20 mouse cellular contexts compared by ENCODE assay signal in the genomic region with DNA sequence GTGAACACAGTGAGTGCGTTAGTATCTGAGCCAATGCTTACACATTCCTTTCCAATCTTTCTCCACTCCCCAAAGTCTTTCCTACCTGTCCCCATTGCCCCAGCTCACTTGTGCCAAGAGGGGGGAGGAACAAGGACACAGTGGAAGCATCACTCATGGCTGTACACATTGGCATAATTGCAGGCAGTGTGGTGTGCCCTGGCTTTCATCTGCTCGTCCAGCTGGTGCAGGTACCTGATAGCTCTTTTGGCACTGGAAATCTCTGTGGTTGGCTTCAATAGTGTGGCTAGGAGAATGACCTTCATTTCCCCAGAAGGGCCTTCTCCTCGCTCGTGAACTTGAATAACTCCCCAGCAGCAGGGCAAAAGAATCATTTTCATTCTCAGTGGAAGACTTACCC.
DNase-seq lines count a peak whose midpoint lies in the region; ATAC-seq and TF ChIP-seq lines count a peak whose summit lies in the region.
"Had no signal": no experiment of that assay in that cellular context is flagged by ENCODE, and none has a peak within 500 bp of the region (broad histone marks: within the 10 kb centered on the region; RNA-seq: fewer than 3 reads in every experiment).

No protein-coding gene starts in this region.

- H3K27me3 ChIP-seq in cerebellum, adult 2 months (ENCODE audit: control insufficient read depth, insufficient read depth, low read length), result no peaks in the 10 kb centered on the region
- no peaks in the 10 kb centered on the region for H3K27me3 ChIP-seq in hindbrain, embryonic 16.5 days (replicated peaks; ENCODE audit: control insufficient read depth, insufficient read depth, low read length)
- H3K27me3 ChIP-seq in hindbrain, embryonic 13.5 days, result no peaks in the 10 kb centered on the region
- H3K27me3 ChIP-seq: forebrain, embryonic 13.5 days; kidney, embryonic 15.5 days; limb, embryonic 13.5 days; liver, embryonic 13.5 days; midbrain, embryonic 15.5 days; stomach, embryonic 15.5 days had no signal

- DNase-seq in cerebellum, adult 2 months, result peak; percentile 7 to 17
- DNase-seq in cerebellum, adult 11 months, result no peak
- DNase-seq in brain, adult 2 months (ENCODE audit: low read depth, low spot score), result peak; percentile 35
- DNase-seq in cerebellum, adult 9-10 months, result peak; percentile 9
- DNase-seq in urinary bladder, postnatal 36 days (ENCODE audit: low spot score in 2 of 2), result no peak
- DNase-seq: adrenal gland, postnatal 36 days; kidney, adult 11 months; kidney, postnatal 36 days; layer of hippocampus, postnatal 36 days; liver, embryonic 13.5 days; lung, embryonic 14.5 days; thymus, postnatal 25 days had no signal

- no peak overlapping the region for H3K27ac ChIP-seq in cerebellum, adult 2 months (ENCODE audit: insufficient read depth, low read length)
- H3K27ac ChIP-seq in hindbrain, embryonic 16.5 days (ENCODE audit: low read depth, low read length), result no peak overlapping the region
- H3K27ac ChIP-seq in hindbrain, embryonic 13.5 days, result no peak overlapping the region
- H3K27ac ChIP-seq: forebrain, embryonic 13.5 days; heart, adult 2 months; kidney, embryonic 15.5 days; limb, embryonic 13.5 days; liver, embryonic 13.5 days; midbrain, embryonic 15.5 days; stomach, embryonic 15.5 days had no signal

- TF ChIP-seq CTCF in cerebellum, adult 2 months (IDR thresholded peaks at IDR 0.05; ENCODE audit: borderline replicate concordance, insufficient read depth, low read depth, low read length), result no peak

- no peak overlapping the region for H3K9ac ChIP-seq in hindbrain, embryonic 16.5 days (ENCODE audit: low read depth, low read length)
- no peak overlapping the region for H3K9ac ChIP-seq in hindbrain, embryonic 13.5 days
- H3K9ac ChIP-seq: forebrain, embryonic 13.5 days; kidney, embryonic 15.5 days; limb, embryonic 13.5 days; liver, embryonic 13.5 days; lung, embryonic 14.5 days; midbrain, embryonic 15.5 days; stomach, embryonic 15.5 days had no signal

- H3K4me1 ChIP-seq in cerebellum, adult 2 months (ENCODE audit: control insufficient read depth, insufficient read depth, low read length), result no peaks in the 10 kb centered on the region
- H3K4me1 ChIP-seq in hindbrain, embryonic 16.5 days (ENCODE audit: control insufficient read depth, insufficient read depth, low read depth, low read length), result no peaks in the 10 kb centered on the region
- no peaks in the 10 kb centered on the region for H3K4me1 ChIP-seq in hindbrain, embryonic 13.5 days (replicated peaks)
- H3K4me1 ChIP-seq: forebrain, embryonic 13.5 days; kidney, embryonic 15.5 days; limb, embryonic 13.5 days; liver, embryonic 13.5 days; midbrain, embryonic 15.5 days; stomach, embryonic 15.5 days had no signal

- peak; percentile 63; the same call in 1 of the 2 replicates for ATAC-seq in hindbrain, embryonic 16.5 days
- no peak for ATAC-seq in hindbrain, embryonic 13.5 days (ENCODE audit: low FRiP score)
- ATAC-seq: forebrain, embryonic 13.5 days; midbrain, embryonic 15.5 days had no signal

- H3K9me3 ChIP-seq in hindbrain, embryonic 16.5 days (ENCODE audit: control insufficient read depth, low read length), result no peaks in the 10 kb centered on the region
- H3K9me3 ChIP-seq in hindbrain, embryonic 13.5 days, result no peaks in the 10 kb centered on the region
- H3K9me3 ChIP-seq: forebrain, embryonic 13.5 days; kidney, embryonic 15.5 days; limb, embryonic 13.5 days; liver, embryonic 13.5 days; midbrain, embryonic 15.5 days; stomach, embryonic 15.5 days had no signal

- no peak for TF ChIP-seq POLR2A in cerebellum, adult 2 months (IDR thresholded peaks at IDR 0.05; ENCODE audit: borderline replicate concordance, insufficient read depth, low read length)

- H3K36me3 ChIP-seq in hindbrain, embryonic 16.5 days (ENCODE audit: control insufficient read depth, insufficient read depth, low read length), result no peaks in the 10 kb centered on the region
- no peaks in the 10 kb centered on the region for H3K36me3 ChIP-seq in hindbrain, embryonic 13.5 days
- H3K36me3 ChIP-seq: kidney, embryonic 15.5 days; limb, embryonic 13.5 days; liver, embryonic 13.5 days; midbrain, embryonic 15.5 days; stomach, embryonic 15.5 days had no signal

- H3K4me3 ChIP-seq in cerebellum, adult 2 months (replicated peaks; ENCODE audit: insufficient read depth, low read depth, low read length), result no peak overlapping the region
- H3K4me3 ChIP-seq in hindbrain, embryonic 16.5 days (ENCODE audit: low read length), result no peak overlapping the region
- H3K4me3 ChIP-seq in hindbrain, embryonic 13.5 days, result no peak overlapping the region
- H3K4me3 ChIP-seq: forebrain, embryonic 13.5 days; heart, adult 2 months; kidney, embryonic 15.5 days; limb, embryonic 13.5 days; liver, embryonic 13.5 days; midbrain, embryonic 15.5 days; stomach, embryonic 15.5 days had no signal

- H3K4me2 ChIP-seq in hindbrain, embryonic 16.5 days (ENCODE audit: low read length), result no peak overlapping the region
- no peak overlapping the region for H3K4me2 ChIP-seq in hindbrain, embryonic 13.5 days
- H3K4me2 ChIP-seq: forebrain, embryonic 13.5 days; kidney, embryonic 15.5 days; limb, embryonic 13.5 days; liver, embryonic 13.5 days; lung, embryonic 14.5 days; midbrain, embryonic 15.5 days; stomach, embryonic 15.5 days had no signal

- WGBS in cerebellum, adult 2 months, result 17% methylated on average over 4 of the region's 4 CpGs
- WGBS in hindbrain, embryonic 16.5 days, result 76% methylated on average over 4 of the region's 4 CpGs
- WGBS in hindbrain, embryonic 13.5 days, result 81% methylated on average over 4 of the region's 4 CpGs

Comparison
In these comparisons a context has a peak if more than half of its experiments do, and no peak if none do; other contexts are left out.
1. DNase-seq: peak in cerebellum, adult 2 months (2 of 2), brain, adult 2 months (single experiment) and cerebellum, adult 9-10 months (single experiment); none in cerebellum, adult 11 months (single experiment) and urinary bladder, postnatal 36 days (0 of 2).